Mouse (Mus musculus) ES-E14 (cell line): ENCODE measurements at regions not wholly inside any gene's neighbourhood (a gene's known extent, or its start where the extent isn't known, plus 50 kb on each side); places are given as distances from the start of the nearest gene placed in this dataset.
A peak's percentile ranks its signal among the peaks of the same experiment; 100 is the strongest.

Experiments used
- DNase-seq: peaks from one replicate; pipeline ENCODE4 v3.0.0-alpha.2; 2013; ENCODE audit warnings: low read depth, low spot score
- H3K27ac ChIP-seq: 2 replicates; pipeline ENCODE4 v1.5.1; 2012; ENCODE audit warnings: low read depth, mild to moderate bottlenecking, low read length, moderate library complexity, mixed read lengths; ENCODE audit not compliant: poor library complexity, insufficient read depth, severe bottlenecking
- H3K36me3 ChIP-seq: 2 replicates; pipeline ENCODE4 v1.6.1; 2012; ENCODE audit warnings: mild to moderate bottlenecking, low read length, moderate library complexity, mixed read lengths; ENCODE audit not compliant: control insufficient read depth, poor library complexity, insufficient read depth, severe bottlenecking
- H3K4me1 ChIP-seq, 2 experiments: fragments of 150-350 bp in 1 of 2; sonication (generic) in 1 of 2; 2 replicates each; pipeline ENCODE4 v1.6.1; 2012; ENCODE audit warnings: low read length in 2 of 2, mild to moderate bottlenecking in 1 of 2, mixed read lengths in 1 of 2; ENCODE audit not compliant: control insufficient read depth in 2 of 2, insufficient read depth in 2 of 2, poor library complexity in 1 of 2
- H3K4me3 ChIP-seq, 2 experiments: fragments of 150-350 bp in 1 of 2; sonication (generic) in 1 of 2; 2 replicates each; pipeline ENCODE4 v1.5.1; 2012; ENCODE audit warnings: low read length in 2 of 2, low read depth in 1 of 2, mild to moderate bottlenecking in 1 of 2, mixed read lengths in 1 of 2; ENCODE audit not compliant: insufficient read depth in 1 of 2, poor library complexity in 1 of 2, severe bottlenecking in 1 of 2
- H3K9ac ChIP-seq: 2 replicates; pipeline ENCODE4 v1.6.1; 2012; ENCODE audit warnings: low read depth, mild to moderate bottlenecking, low read length, mixed read lengths; ENCODE audit not compliant: poor library complexity, insufficient read depth, severe bottlenecking
- H3K9me3 ChIP-seq: fragments of 150-350 bp; sonication (generic); 2 replicates; pipeline ENCODE4 v1.6.1; 2012; ENCODE audit warnings: low read depth, mild to moderate bottlenecking, low read length; ENCODE audit not compliant: control insufficient read depth, insufficient read depth
- CHD2 ChIP-seq: IDR thresholded peaks from 2 replicates; pipeline ENCODE4 v1.6.1; 2014; ENCODE audit warnings: mild to moderate bottlenecking, low read depth, low read length, inconsistent platforms
- HCFC1 ChIP-seq: IDR thresholded peaks from 2 replicates; pipeline ENCODE4 v1.6.1; 2012; ENCODE audit warnings: low read length, inconsistent platforms, borderline replicate concordance; ENCODE audit not compliant: insufficient read depth
- MAFK ChIP-seq: IDR thresholded peaks from 2 replicates; pipeline ENCODE4 v1.6.1; 2014; ENCODE audit warnings: mild to moderate bottlenecking, low read depth, low read length, inconsistent platforms; ENCODE audit not compliant: insufficient read depth
- ZC3H11A ChIP-seq: IDR thresholded peaks from 2 replicates; pipeline ENCODE4 v1.6.1; 2012; ENCODE audit warnings: low read depth, mild to moderate bottlenecking, inconsistent platforms, low read length, borderline replicate concordance
- ZNF384 ChIP-seq: IDR thresholded peaks from 2 replicates; pipeline ENCODE4 v1.6.1; 2012; ENCODE audit warnings: low read depth, low read length, inconsistent platforms
- in situ Hi-C, 2 experiments: fragments of 600-800 bp; cut with MboI; formaldehyde crosslinking; loops; one replicate each; pipeline ENCODE4 v1.15.1; 2025; ENCODE audit warnings: low sequenced_read_pairs in 2 of 2, inconsistent platforms in 1 of 2; ENCODE audit not compliant: unreplicated experiment in 2 of 2

- TF ChIP-seq ZNF384 (peak; percentile 96), HCFC1 (no peak), ZC3H11A (peak; percentile 68; the same call in 1 of the 2 replicates), MAFK (no peak), CHD2 (no peak)
- no peak overlapping the region for H3K27ac ChIP-seq
- H3K4me3 ChIP-seq: no peak overlapping the region
- peak; percentile 65 for DNase-seq
- H3K9ac ChIP-seq: no peak overlapping the region
- peaks cover 0 to 13% of the 10 kb centered on the region in 2 experiments; a peak in 1 of 4 replicates for H3K4me1 ChIP-seq
- in situ Hi-C loops: loop anchor here in 1 of 2 experiments (25.0 kb wide), 1 partner anchor 330 kb away; the partner anchor contains the start of gene Efnb2
- H3K36me3 ChIP-seq: no peaks in the 10 kb centered on the region; the same call in 1 of the 2 replicates
- no peaks in the 10 kb centered on the region for H3K9me3 ChIP-seq
Measured at GRCm38 (mm10) chr8:8992461-8993032, 302.2 kb upstream of the Arglu1 start.

DNA sequence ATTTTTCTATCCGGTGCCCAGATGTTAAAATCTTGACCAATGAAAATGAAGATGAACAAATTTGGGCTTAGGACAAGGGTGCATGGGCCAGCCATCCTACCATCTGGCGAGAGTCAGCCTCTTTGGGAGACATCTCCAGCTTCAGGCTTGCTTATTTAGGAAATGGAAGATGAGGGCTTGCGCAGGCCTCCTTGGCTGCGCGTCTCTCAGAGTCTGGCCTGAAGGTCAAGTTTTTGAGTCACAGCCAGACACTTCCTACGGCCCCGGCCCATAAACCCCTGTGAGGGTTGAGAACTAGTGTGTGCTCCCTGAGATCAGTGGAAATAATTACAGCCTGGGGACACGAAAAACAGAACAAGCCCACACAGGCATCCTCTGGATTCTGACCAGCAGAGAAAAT lies 300.7 kb upstream of the Arglu1 start:
- H3K9me3 ChIP-seq: no peaks in the 10 kb centered on the region
- TF ChIP-seq HCFC1: no peak
- no peak for TF ChIP-seq MAFK
- no peak for TF ChIP-seq ZNF384
- TF ChIP-seq ZC3H11A: no peak
- TF ChIP-seq CHD2: no peak
- peaks cover 0 to 13% of the 10 kb centered on the region in 2 experiments; a peak in 1 of 4 replicates for H3K4me1 ChIP-seq
- H3K27ac ChIP-seq: no peak overlapping the region
- H3K36me3 ChIP-seq: no peaks in the 10 kb centered on the region; the same call in 1 of the 2 replicates
- H3K9ac ChIP-seq: no peak overlapping the region
- no peak for DNase-seq
- no peak overlapping the region for H3K4me3 ChIP-seq
- in situ Hi-C loops: loop anchor here in 1 of 2 experiments (25.0 kb wide), 1 partner anchor 329 kb away; the partner anchor contains the start of gene Efnb2

DNA sequence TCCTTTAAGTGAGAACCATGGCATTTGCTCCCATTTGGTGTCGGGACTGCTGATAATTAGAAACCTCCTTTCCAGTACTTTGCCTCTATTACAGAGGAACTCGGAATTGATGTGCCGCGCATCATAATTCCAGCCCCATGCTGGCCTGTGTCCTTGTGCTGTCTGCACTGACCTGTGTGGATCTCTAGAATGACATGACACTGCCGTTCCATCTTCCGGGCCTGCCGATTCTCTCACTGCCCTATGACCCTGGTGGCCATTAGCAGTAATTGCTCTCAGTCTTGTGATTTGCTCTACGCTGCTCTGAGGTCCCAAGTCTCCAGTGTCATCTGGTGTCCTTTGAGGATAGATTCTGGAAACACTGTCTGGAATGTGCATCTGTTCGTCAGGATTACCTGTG lies 295.7 kb upstream of the Arglu1 start:
- in situ Hi-C loops: loop anchor here in 1 of 2 experiments (25.0 kb wide), 1 partner anchor 324 kb away; the partner anchor contains the start of gene Efnb2
- H3K9me3 ChIP-seq: no peaks in the 10 kb centered on the region
- H3K4me3 ChIP-seq: no peak overlapping the region
- no peak overlapping the region for H3K9ac ChIP-seq
- no peak for DNase-seq
- TF ChIP-seq ZNF384 (no peak), CHD2 (no peak), MAFK (no peak), HCFC1 (no peak), ZC3H11A (no peak)
- H3K36me3 ChIP-seq: no peaks in the 10 kb centered on the region; the same call in 1 of the 2 replicates
- H3K4me1 ChIP-seq: peaks cover 4 to 15% of the 10 kb centered on the region in 2 experiments; a peak in 2 of 4 replicates
- no peak overlapping the region for H3K27ac ChIP-seq

GRCm38 (mm10) chr8:8985395-8985794 lies 295.1 kb upstream of the Arglu1 start:
- TF ChIP-seq ZC3H11A: no peak
- no peak for TF ChIP-seq ZNF384
- TF ChIP-seq MAFK: no peak
- TF ChIP-seq HCFC1: no peak
- TF ChIP-seq CHD2: no peak

More at GRCm38 (mm10) chr8:8985395-8985794, 295.1 kb upstream of the Arglu1 start:
- no peak overlapping the region for H3K9ac ChIP-seq
- no peaks in the 10 kb centered on the region for H3K9me3 ChIP-seq
- H3K27ac ChIP-seq: no peak overlapping the region
- peaks cover 4 to 14% of the 10 kb centered on the region in 2 experiments; a peak in 2 of 4 replicates for H3K4me1 ChIP-seq
- no peak for DNase-seq
- H3K4me3 ChIP-seq: no peak overlapping the region
- no peaks in the 10 kb centered on the region; the same call in 1 of the 2 replicates for H3K36me3 ChIP-seq
- in situ Hi-C loops: loop anchor here in 1 of 2 experiments (25.0 kb wide), 1 partner anchor 323 kb away; the partner anchor contains the start of gene Efnb2
